ENCODE assay signal across 30 mouse cellular contexts in the genomic region with DNA sequence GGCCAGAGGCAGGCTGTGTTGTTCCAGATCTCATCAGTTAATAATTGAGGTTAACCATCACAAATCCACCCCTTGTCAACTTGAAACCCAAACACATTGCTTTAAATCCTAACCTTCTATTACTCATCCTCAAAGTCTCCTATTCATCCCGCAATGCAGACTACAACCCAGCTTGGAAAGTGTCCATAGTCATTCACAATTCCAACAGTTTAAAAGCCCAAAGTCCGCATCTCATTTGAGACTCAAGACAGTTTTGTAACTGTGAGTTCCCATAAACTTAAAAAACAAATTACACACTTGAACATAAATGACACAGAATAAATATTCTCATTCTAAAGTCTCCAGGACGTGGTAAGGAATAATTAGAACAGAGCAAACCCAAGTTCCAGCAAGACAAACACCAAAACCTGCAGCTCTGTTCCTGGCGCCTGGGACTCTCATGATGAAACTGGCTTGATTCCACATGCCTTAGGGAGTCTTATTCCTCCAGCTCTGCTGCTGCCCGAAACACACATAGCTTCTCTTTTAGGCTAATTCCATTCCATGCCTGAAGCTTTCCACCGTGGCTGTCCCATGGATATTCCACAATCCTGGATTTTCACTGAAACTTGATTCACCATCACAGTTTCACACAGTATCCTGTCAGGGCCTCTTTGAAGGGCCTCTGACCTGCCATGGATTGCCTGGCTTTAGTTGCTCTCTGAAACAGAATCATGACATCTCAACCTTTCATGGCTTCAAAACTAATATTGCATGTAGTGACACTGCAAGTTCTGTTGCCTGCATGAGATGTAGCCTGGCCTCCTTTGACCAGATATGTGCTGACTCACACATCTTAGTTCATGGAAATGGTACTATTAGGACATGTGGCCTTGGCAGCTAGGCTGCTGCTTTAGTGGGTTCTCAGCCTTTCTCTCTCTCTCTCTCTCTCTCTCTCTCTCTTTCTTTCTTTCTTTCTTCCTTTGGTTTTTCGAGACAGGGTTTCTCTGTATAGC. TPM values are rescaled to one million over a fixed set of nuclear protein-coding genes. Genes with fewer than 3 reads are reported as not detected.
DNase-seq lines count a peak whose midpoint lies in the region; ATAC-seq and TF ChIP-seq lines count a peak whose summit lies in the region.
"Had no signal": no experiment of that assay in that cellular context is flagged by ENCODE, and none has a peak within 500 bp of the region (broad histone marks: within the 10 kb centered on the region; RNA-seq: fewer than 3 reads in every experiment).

No protein-coding gene starts in this region.

- H3K27ac ChIP-seq in limb, embryonic 15.5 days = peak overlapping the region; percentile 50; the same call in 1 of the 2 replicates
- H3K27ac ChIP-seq in limb, embryonic 10.5 days = no peak overlapping the region
- H3K27ac ChIP-seq: hindbrain, embryonic 14.5 days; layer of hippocampus, adult 2 months; midbrain, embryonic 15.5 days; neural tube, embryonic 13.5 days had no signal

- no peak overlapping the region for H3ac ChIP-seq in myocyte (ENCODE audit: control insufficient read depth, insufficient read length)

- H3K4me3 ChIP-seq in limb, embryonic 15.5 days = no peak overlapping the region
- no peak overlapping the region for H3K4me3 ChIP-seq in limb, embryonic 10.5 days
- no peak overlapping the region for H3K4me3 ChIP-seq in myocyte
- H3K4me3 ChIP-seq: layer of hippocampus, adult 2 months; midbrain, embryonic 15.5 days; neural tube, embryonic 13.5 days had no signal

- no peaks in the 10 kb centered on the region for H3K9me3 ChIP-seq in limb, embryonic 15.5 days
- no peaks in the 10 kb centered on the region for H3K9me3 ChIP-seq in limb, embryonic 10.5 days (replicated peaks)
- H3K9me3 ChIP-seq: midbrain, embryonic 15.5 days; neural tube, embryonic 13.5 days had no signal

- intact Hi-C loops in heart, postnatal 36 days (cut with DNase I) = no loop called here
- intact Hi-C loops in left cerebral cortex, postnatal 4 days (cut with DNase I) = no loop called here

- no peak overlapping the region for H3K4me2 ChIP-seq in limb, embryonic 15.5 days
- peak overlapping the region; percentile 43 for H3K4me2 ChIP-seq in myocyte (ENCODE audit: low read depth)
- H3K4me2 ChIP-seq: hindbrain, embryonic 14.5 days; midbrain, embryonic 15.5 days; neural tube, embryonic 13.5 days had no signal

- H3K27me3 ChIP-seq in limb, embryonic 15.5 days = no peaks in the 10 kb centered on the region
- H3K27me3 ChIP-seq in limb, embryonic 10.5 days (ENCODE audit: low read depth, poor library complexity, severe bottlenecking) = no peaks in the 10 kb centered on the region
- no peaks in the 10 kb centered on the region for H3K27me3 ChIP-seq in myocyte (ENCODE audit: control insufficient read depth, insufficient read depth, insufficient read length)
- H3K27me3 ChIP-seq: midbrain, embryonic 15.5 days; neural tube, embryonic 13.5 days had no signal

- no peak for TF ChIP-seq POLR2A in myocyte (IDR thresholded peaks at IDR 0.05; ENCODE audit: insufficient read length, low read depth)

- WGBS in limb, embryonic 15.5 days = 53% methylated on average over 7 of the region's 7 CpGs
- WGBS in limb, embryonic 10.5 days = 91% methylated on average over 7 of the region's 7 CpGs

- H3K79me2 ChIP-seq in myocyte (ENCODE audit: control insufficient read depth, insufficient read depth) = no peaks in the 10 kb centered on the region

- ATAC-seq in limb, embryonic 15.5 days (ENCODE audit: insufficient number of reproducible peaks, low FRiP score, low TSS enrichment, low read depth) = no peak
- ATAC-seq in erythroblast, adult 5-6 weeks (replicated peaks; ENCODE audit: low FRiP score, poor library complexity, severe bottlenecking) = 0 out of 2 replicates have a peak, but pooled peaks have one; percentile 48
- ATAC-seq: forebrain, embryonic 16.5 days; inflammation-experienced regulatory T-cells, adult 6 months; midbrain, embryonic 15.5 days had no signal

- peaks cover 5% of the 10 kb centered on the region for H3K4me1 ChIP-seq in limb, embryonic 15.5 days
- peaks cover 13% of the 10 kb centered on the region for H3K4me1 ChIP-seq in limb, embryonic 10.5 days
- H3K4me1 ChIP-seq: midbrain, embryonic 15.5 days; neural tube, embryonic 13.5 days had no signal

- no peak for DNase-seq in limb, embryonic 10.5 days (ENCODE audit: low spot score)
- DNase-seq in NIH3T3 (ENCODE audit: low read depth) = peak; percentile 72
- DNase-seq in heart, postnatal 36 days = no peak
- no peak for DNase-seq in left cerebral cortex, postnatal 4 days
- DNase-seq: cerebellum, adult 11 months; cerebellum, adult 9-11 months; gastrocnemius, postnatal 36 days; heart, postnatal 4 days; kidney, adult 8-10 months; kidney, postnatal 14 days; lung, postnatal 4 days; thymus, postnatal 14 days had no signal

- no peak overlapping the region for H3K9ac ChIP-seq in limb, embryonic 15.5 days
- H3K9ac ChIP-seq: hindbrain, embryonic 14.5 days; midbrain, embryonic 15.5 days; neural tube, embryonic 13.5 days had no signal

- H3K36me3 ChIP-seq in limb, embryonic 15.5 days = no peaks in the 10 kb centered on the region
- no peaks in the 10 kb centered on the region for H3K36me3 ChIP-seq in limb, embryonic 10.5 days
- no peaks in the 10 kb centered on the region for H3K36me3 ChIP-seq in myocyte (ENCODE audit: control insufficient read depth, insufficient read depth)
- H3K36me3 ChIP-seq: midbrain, embryonic 15.5 days; neural tube, embryonic 13.5 days had no signal

TF ChIP-seq in myocyte, 11 proteins besides CTCF, POLR2A, EP300 and RAD21:
- TF ChIP-seq TCF3 (IDR thresholded peaks at IDR 0.05; ENCODE audit: insufficient read length, low read depth) (no peak), E2F4 (IDR thresholded peaks at IDR 0.05; ENCODE audit: insufficient read depth) (no peak), MYOD1 (IDR thresholded peaks at IDR 0.05; ENCODE audit: control insufficient read depth in 1 of 3, insufficient read length in 2 of 3, low read depth in 2 of 3) (no peak), MAX (IDR thresholded peaks at IDR 0.05; ENCODE audit: low read depth) (no peak), MYOG (IDR thresholded peaks at IDR 0.05; ENCODE audit: control insufficient read depth in 1 of 3, insufficient read depth in 1 of 3, insufficient read length in 2 of 3, low read depth in 2 of 3) (no peak), USF1 (IDR thresholded peaks at IDR 0.05; ENCODE audit: low read depth) (no peak), TCF12 (IDR thresholded peaks at IDR 0.05; ENCODE audit: insufficient read depth, poor library complexity, severe bottlenecking) (no peak), SRF (IDR thresholded peaks at IDR 0.05; ENCODE audit: control insufficient read depth, insufficient read length, low read depth) (no peak), POLR2AphosphoS2 (IDR thresholded peaks at IDR 0.05; ENCODE audit: insufficient read length, low read depth) (no peak), CEBPB (IDR thresholded peaks at IDR 0.05; ENCODE audit: insufficient read depth, poor library complexity, severe bottlenecking) (no peak), REST (IDR thresholded peaks at IDR 0.05; ENCODE audit: insufficient read depth, insufficient read length) (no peak)

RNA-seq across cellular contexts. Expression of gene Gm11084, which starts 44.8 kb away (rescaled TPM):
- polyA plus RNA-seq in limb, embryonic 15.5 days (2015; fragmentation: Nextera tagmentation; extraction: Ambion mirVana) = not detected in 2 replicates
- not detected in 2 replicates for polyA plus RNA-seq in limb, embryonic 10.5 days (2016; fragmentation: Nextera tagmentation; extraction: Ambion mirVana)
- not detected in 2 replicates for total RNA-seq in erythroblast, adult 5-6 weeks (2015; ENCODE audit: low replicate concordance)
- not detected in 2 replicates for total RNA-seq in erythroblast, adult 5-6 weeks (2017; ENCODE audit: low replicate concordance)
- not detected for polyA plus RNA-seq in myocyte (2012; fragmentation: generic; extraction: Trizol)
- total RNA-seq in heart, postnatal 36 days (2021) = not detected
- not detected for total RNA-seq in left cerebral cortex, postnatal 4 days (2021)
- total RNA-seq: adrenal gland, postnatal 4 days; common myeloid progenitor, adult 5-6 weeks; gastrocnemius, postnatal 36 days; heart, adult 8-10 months; heart, postnatal 4 days; layer of hippocampus, adult 2 months; left cerebral cortex, postnatal 14 days had no signal
- polyA plus RNA-seq: forebrain, embryonic 16.5 days; heart, embryonic 14.5 days; hindbrain, embryonic 14.5 days; inflammation-experienced regulatory T-cells, adult 6 months; limb, embryonic 14.5 days; lung, embryonic 16.5 days; midbrain, embryonic 15.5 days; neural tube, embryonic 13.5 days; spleen, adult 2 months; testis, adult 2 months had no signal

RNA-seq across cellular contexts. Expression of gene Sp3, which starts 51.1 kb away (rescaled TPM):
- polyA plus RNA-seq in limb, embryonic 15.5 days (2015; fragmentation: Nextera tagmentation; extraction: Ambion mirVana) = 52.4 and 60.3 TPM in 2 replicates
- 47.6 and 58.2 TPM in 2 replicates for polyA plus RNA-seq in limb, embryonic 10.5 days (2016; fragmentation: Nextera tagmentation; extraction: Ambion mirVana)
- 55.8 and 86.7 TPM in 2 replicates for total RNA-seq in erythroblast, adult 5-6 weeks (2015; ENCODE audit: low replicate concordance)
- 115 and 140 TPM in 2 replicates for total RNA-seq in erythroblast, adult 5-6 weeks (2017; ENCODE audit: low replicate concordance)
- polyA plus RNA-seq in myocyte (2012; fragmentation: generic; extraction: Trizol) = 8.4 TPM
- total RNA-seq in heart, postnatal 36 days (2021) = 10 to 100 TPM; 34.9 to 37.6 TPM
- 10 to 100 TPM; 64.1 to 65.7 TPM for total RNA-seq in left cerebral cortex, postnatal 4 days (2021)
